Comparison of ENCODE assay signal across 26 mouse cellular contexts in genomic region chr12:31391696-31392095, GRCm38 (mm10). TPM values are rescaled to one million over a fixed set of nuclear protein-coding genes. Genes with fewer than 3 reads are reported as not detected.
"Had no signal": no experiment of that assay in that cellular context is flagged by ENCODE, and none has a peak within 500 bp of the region (broad histone marks: within the 10 kb centered on the region; RNA-seq: fewer than 3 reads in every experiment).

No protein-coding gene starts in this region.

- H3K4me3 ChIP-seq: heart, embryonic 10.5 days; heart, embryonic 12.5 days; hindbrain, embryonic 13.5 days; hindbrain, embryonic 15.5 days; kidney, embryonic 15.5 days; limb, embryonic 13.5 days; limb, embryonic 15.5 days had no signal

- H3K4me1 ChIP-seq: heart, embryonic 10.5 days; heart, embryonic 12.5 days; hindbrain, embryonic 13.5 days; hindbrain, embryonic 15.5 days; kidney, embryonic 15.5 days; limb, embryonic 13.5 days; limb, embryonic 15.5 days had no signal

- H3K27ac ChIP-seq: heart, embryonic 10.5 days; hindbrain, embryonic 13.5 days; hindbrain, embryonic 15.5 days; hindbrain, postnatal 0 days; kidney, embryonic 15.5 days; kidney, postnatal 0 days; limb, embryonic 13.5 days; limb, embryonic 15.5 days had no signal

- H3K4me2 ChIP-seq: heart, embryonic 12.5 days; hindbrain, embryonic 13.5 days; hindbrain, embryonic 15.5 days; kidney, embryonic 15.5 days; limb, embryonic 13.5 days; limb, embryonic 15.5 days had no signal

- H3K9me3 ChIP-seq: heart, embryonic 10.5 days; heart, embryonic 12.5 days; hindbrain, embryonic 13.5 days; hindbrain, embryonic 15.5 days; kidney, embryonic 15.5 days; limb, embryonic 13.5 days; limb, embryonic 15.5 days had no signal

- DNase-seq: gastrocnemius, postnatal 14 days; gastrocnemius, postnatal 36 days; heart, adult 18-20 months; heart, postnatal 14 days; heart, postnatal 36 days; kidney, adult 11 months; kidney, adult 2 months; kidney, adult 9 months; kidney, postnatal 14 days; kidney, postnatal 36 days; layer of hippocampus, adult 9-11 months; layer of hippocampus, postnatal 36 days; left cerebral cortex, postnatal 4 days had no signal

- H3K27me3 ChIP-seq: heart, embryonic 12.5 days; hindbrain, embryonic 13.5 days; hindbrain, embryonic 15.5 days; kidney, embryonic 15.5 days; limb, embryonic 13.5 days; limb, embryonic 15.5 days had no signal

- ATAC-seq: hindbrain, postnatal 0 days; intestine, embryonic 16.5 days had no signal

- H3K9ac ChIP-seq: heart, embryonic 12.5 days; hindbrain, embryonic 13.5 days; hindbrain, embryonic 15.5 days; kidney, embryonic 15.5 days; limb, embryonic 13.5 days; limb, embryonic 15.5 days had no signal

- H3K36me3 ChIP-seq: heart, embryonic 10.5 days; heart, embryonic 12.5 days; hindbrain, embryonic 13.5 days; hindbrain, embryonic 15.5 days; kidney, embryonic 15.5 days; limb, embryonic 13.5 days; limb, embryonic 15.5 days had no signal

RNA-seq across cellular contexts. Expression of gene Slc26a3, which starts 1.0 kb away (rescaled TPM):
- total RNA-seq: gastrocnemius, adult 18-20 months; gastrocnemius, adult 8-10 months; gastrocnemius, postnatal 14 days; gastrocnemius, postnatal 36 days; hematopoietic stem cell, adult 5-6 weeks; hindbrain, postnatal 0 days had no signal
- polyA plus RNA-seq: hindbrain, embryonic 13.5 days; hindbrain, embryonic 15.5 days had no signal
